Mouse (Mus musculus): ENCODE results near the gene Ints13.
A peak's percentile ranks its signal among the peaks of the same experiment; 100 is the strongest.
"Not testable (repeated sequence)": the region's sequence is repeated elsewhere in the genome, so short reads cannot be mapped to it uniquely, and the experiment has no call there.

Ints13 gene

GRCm38 (mm10) chr6:146577310-146578109 lies at the start of gene Ints13:
TSS of gene Ints13 (minus strand) at chr6:146577835.
- peak; percentile 90 to 95 for DNase-seq (ENCODE audit: low read depth in 1 of 2, low spot score in 2 of 2)

DNA sequence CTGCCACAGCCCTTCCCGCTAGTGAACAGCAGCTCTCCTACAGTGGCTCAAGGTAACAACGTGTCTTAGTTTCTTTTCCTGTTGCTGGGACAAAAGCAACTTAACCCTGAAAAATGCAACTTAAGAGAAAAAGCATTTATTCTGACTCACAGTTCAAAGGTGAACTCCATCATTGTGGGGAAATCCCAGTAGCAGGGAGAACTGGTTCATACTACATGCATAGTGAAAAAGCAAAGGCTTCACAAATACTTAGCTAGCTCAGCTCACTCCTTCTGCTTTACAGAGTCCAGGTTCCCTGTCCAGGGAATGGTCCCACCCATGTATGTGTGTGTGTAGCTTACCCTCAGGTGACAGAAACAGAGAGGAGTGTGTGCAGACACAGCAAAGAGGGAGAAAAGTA lies 39.0 kb upstream of the Ints13 start:
- no peak for DNase-seq (ENCODE audit: low read depth in 1 of 2, low spot score in 2 of 2)

- no peak for DNase-seq (ENCODE audit: low read depth in 1 of 2, low spot score in 2 of 2)
Measured at GRCm38 (mm10) chr6:146615891-146616290, 38.3 kb upstream of the Ints13 start.

DNA sequence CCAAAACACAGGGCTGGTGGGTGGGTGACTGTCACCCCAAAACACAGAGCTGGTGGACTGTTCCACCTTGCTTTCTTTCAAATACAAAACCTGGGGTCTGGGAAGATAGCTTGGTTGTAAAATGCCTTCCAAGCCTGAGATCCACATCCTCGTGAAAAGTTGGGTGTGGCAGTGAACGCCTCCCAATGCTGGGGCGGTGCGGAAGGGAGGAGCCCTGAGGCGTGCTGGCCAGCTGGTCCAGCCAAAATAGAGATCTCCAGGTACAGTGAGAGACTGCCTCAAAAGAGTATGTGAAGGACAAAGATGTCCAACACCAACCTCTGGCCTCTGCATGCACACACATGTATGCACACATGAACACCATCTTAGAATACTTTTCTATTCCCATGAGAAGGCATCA lies 36.9 kb upstream of the Ints13 start:
- no peak for DNase-seq (ENCODE audit: low read depth in 1 of 2, low spot score in 2 of 2)

DNA sequence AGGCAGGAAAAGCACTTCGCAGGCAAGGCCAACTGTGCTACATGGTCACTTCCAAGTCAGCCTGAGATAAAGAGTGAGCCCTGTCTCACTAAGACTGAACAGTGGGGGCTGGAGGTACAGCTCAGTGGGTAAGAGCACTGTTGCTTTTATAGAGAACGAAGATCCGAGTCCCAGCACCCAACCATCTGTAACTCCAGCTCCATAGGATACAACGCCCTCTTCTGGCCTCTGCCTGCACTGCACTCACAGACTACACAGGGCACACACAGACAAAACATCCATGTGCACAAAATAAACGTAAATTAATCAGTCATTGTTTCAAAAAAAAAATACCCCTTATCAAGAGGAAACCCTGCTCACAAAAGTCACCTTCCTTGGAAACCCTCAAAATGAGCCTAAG lies 36.3 kb upstream of the Ints13 start:
- DNase-seq (ENCODE audit: low read depth in 1 of 2, low spot score in 2 of 2), result no peak

DNA sequence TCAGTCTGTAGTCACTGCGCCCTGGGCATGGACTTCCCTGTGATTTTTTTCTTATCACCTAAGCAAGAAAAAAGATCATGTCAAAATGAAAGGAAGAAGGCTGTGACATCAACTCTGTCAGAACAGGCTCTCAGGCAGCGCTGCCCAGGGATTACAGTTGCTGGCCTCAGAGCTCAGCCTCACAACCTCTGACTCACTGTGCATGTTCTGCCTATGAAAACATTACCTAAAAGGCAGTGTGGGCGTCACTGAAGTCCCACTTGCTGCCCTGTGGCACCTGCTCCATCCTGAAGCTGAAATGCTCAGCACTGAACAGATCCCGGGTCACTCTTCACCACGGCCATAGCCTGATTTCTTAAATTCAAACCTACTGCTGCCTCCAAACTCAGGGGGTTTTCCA lies 35.1 kb upstream of the Ints13 start:
- no peak for DNase-seq (ENCODE audit: low read depth in 1 of 2, low spot score in 2 of 2)

- no peak for DNase-seq (ENCODE audit: low read depth in 1 of 2, low spot score in 2 of 2)
Measured at GRCm38 (mm10) chr6:146611897-146612296, 34.3 kb upstream of the Ints13 start.

- no peak for DNase-seq (ENCODE audit: low read depth in 1 of 2, low spot score in 2 of 2)
Measured at GRCm38 (mm10) chr6:146611385-146611784, 33.8 kb upstream of the Ints13 start.

DNA sequence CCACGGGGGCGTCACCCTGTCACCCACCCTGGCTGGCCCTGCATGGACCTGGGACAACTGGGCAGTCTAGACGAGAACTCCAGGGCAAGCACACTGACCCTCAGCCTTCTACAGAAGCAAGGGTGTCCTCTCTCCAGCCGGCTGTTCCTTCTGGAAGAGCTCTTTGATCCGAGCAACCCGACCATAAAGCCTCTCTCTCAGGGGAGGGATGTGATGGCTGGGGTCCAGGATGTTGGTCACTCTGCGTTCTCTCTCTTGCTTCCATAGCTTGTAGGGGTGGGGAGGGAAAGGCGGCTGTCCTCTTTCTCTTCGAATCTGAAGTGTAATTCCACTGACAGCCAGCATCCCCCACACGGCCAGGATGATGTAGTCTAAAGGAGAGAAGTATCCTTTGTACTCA lies 26.0 kb upstream of the Ints13 start:
- no peak for DNase-seq (ENCODE audit: low read depth in 1 of 2, low spot score in 2 of 2)

- DNase-seq (ENCODE audit: low read depth in 1 of 2, low spot score in 2 of 2), result no peak
Measured at GRCm38 (mm10) chr6:146602601-146603000, 25.0 kb upstream of the Ints13 start.

DNA sequence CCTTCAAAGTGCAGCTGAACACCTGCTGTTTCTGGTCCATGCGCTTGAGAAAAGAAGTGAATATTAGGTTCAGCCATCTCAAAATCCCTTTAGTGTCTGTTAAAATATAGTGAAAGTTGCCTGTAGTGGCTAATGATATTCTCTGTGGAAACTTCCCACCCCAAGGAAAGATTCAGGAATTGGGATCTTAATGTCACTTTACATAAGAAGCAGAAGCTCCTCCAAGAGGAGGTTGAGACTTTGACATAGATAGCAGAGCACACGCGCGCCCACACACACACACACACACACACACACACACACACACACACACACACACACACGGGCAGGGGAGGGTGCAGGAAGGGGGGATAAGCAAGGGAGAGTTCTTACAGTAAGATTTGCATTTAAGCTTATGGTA lies 7.5 kb upstream of the Ints13 start:
- no peak for DNase-seq (ENCODE audit: low read depth in 1 of 2, low spot score in 2 of 2)

- DNase-seq (ENCODE audit: low read depth in 1 of 2, low spot score in 2 of 2), result no peak
Measured at GRCm38 (mm10) chr6:146583366-146584046, 5.9 kb upstream of the Ints13 start.

- DNase-seq (ENCODE audit: low read depth in 1 of 2, low spot score in 2 of 2), result no peak
Measured at GRCm38 (mm10) chr6:146580381-146580926, 2.8 kb upstream of the Ints13 start.

DNA sequence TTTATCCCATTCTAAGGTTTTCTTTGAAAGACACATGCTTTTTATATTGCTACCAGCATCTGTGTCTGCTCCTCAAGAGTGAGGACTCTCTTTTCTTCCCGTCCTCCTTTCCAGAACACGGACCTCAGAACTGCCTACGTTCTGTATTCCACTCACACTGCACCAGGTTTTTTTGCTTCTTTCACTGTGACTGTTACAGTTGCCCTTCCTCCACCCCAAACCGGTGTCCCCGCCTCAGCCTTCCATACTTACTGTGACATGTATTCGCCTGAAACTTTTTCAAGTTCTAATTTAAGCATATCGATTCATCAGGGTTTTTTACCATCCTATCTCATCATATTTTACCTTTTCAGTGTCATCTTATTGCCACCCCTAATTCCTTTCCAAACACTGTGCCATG lies 951 bp upstream of the Ints13 start:
- DNase-seq (ENCODE audit: low read depth in 1 of 2, low spot score in 2 of 2), result no peak

DNA sequence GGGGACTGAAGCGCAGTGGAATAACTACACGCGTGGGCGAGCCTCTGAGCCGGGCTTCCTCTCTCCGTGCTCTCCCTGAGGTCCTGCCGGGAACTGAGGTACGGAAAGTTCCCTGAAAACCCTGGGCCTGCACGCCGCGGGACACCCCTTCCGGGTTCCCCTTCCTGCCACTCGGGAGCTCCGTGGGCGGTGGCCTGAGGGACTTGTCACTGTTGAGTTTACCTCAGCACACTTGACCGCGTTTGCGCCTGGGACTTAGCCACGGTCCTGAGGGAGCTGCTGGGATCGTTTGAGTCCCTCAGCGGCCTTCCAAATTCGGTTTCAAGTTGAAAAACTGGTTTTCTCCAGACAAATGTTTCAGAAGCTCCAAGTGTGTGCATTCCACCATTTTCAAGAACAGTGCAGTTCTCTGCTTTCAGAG lies 486 bp upstream of the Ints13 start:
- peak; percentile 34 to 61 for DNase-seq (ENCODE audit: low read depth in 1 of 2, low spot score in 2 of 2)

GRCm38 (mm10) chr6:146576903-146577302 lies 732 bp downstream of the Ints13 start, which contains the start of gene Fgfr1op2:
TSS of gene Fgfr1op2 (plus strand) at chr6:146577203.
- DNase-seq (ENCODE audit: low read depth in 1 of 2, low spot score in 2 of 2), result no peak

GRCm38 (mm10) chr6:146572073-146572472 lies 5.6 kb downstream of the Ints13 start:
- no peak for DNase-seq (ENCODE audit: low read depth in 1 of 2, low spot score in 2 of 2)

GRCm38 (mm10) chr6:146562461-146562860 lies 15.2 kb downstream of the Ints13 start:
- DNase-seq (ENCODE audit: low read depth in 1 of 2, low spot score in 2 of 2), result not testable (repeated sequence)

- DNase-seq (ENCODE audit: low read depth in 1 of 2, low spot score in 2 of 2), result no peak
Measured at GRCm38 (mm10) chr6:146551326-146551725, 26.3 kb downstream of the Ints13 start.

DNA sequence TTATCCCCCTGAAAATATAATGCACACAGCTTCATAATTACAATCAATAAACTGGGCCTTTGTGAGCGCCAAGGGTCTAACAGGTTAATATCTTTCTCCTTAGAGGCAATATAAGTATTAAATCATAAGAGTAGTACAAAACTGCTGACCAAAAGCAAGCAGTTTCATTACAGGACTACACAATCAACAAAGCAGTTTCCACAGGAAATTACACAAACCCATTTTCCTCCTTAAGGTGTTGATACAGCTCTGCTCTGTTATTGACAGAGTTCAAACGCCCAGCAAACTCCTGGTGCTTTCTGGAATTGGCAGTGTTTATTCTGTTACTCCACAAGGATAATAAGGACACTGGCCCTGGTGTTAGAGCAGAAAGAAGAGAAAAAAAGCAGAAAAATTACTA lies 27.2 kb downstream of the Ints13 start:
- no peak for DNase-seq (ENCODE audit: low read depth in 1 of 2, low spot score in 2 of 2)

GRCm38 (mm10) chr6:146545289-146545865 lies 32.3 kb downstream of the Ints13 start:
- no peak for DNase-seq (ENCODE audit: low read depth in 1 of 2, low spot score in 2 of 2)

GRCm38 (mm10) chr6:146544622-146545021 lies 33.0 kb downstream of the Ints13 start:
- no peak for DNase-seq (ENCODE audit: low read depth in 1 of 2, low spot score in 2 of 2)
